Mouse (Mus musculus) brain, embryonic 14.5 days (tissue): ENCODE measurements around the gene Rasgef1b. TPM values are rescaled to one million over a fixed set of nuclear protein-coding genes. Genes with fewer than 3 reads are reported as not detected.
"Not testable (repeated sequence)": the region's sequence is repeated elsewhere in the genome, so short reads cannot be mapped to it uniquely, and the experiment has no call there.

ENCODE experiments used
- DNase-seq: peaks from one replicate; pipeline ENCODE4 v3.0.0-alpha.2; 2011; ENCODE audit warnings: low read depth
- CTCF ChIP-seq: fragments of 200-500 bp; IDR thresholded peaks from 2 replicates; pipeline ENCODE4 v1.5.1; 2012; ENCODE audit warnings: inconsistent platforms, mild to moderate bottlenecking, moderate library complexity, borderline replicate concordance; ENCODE audit not compliant: insufficient read depth, insufficient read length; ENCODE audit errors: extremely low read depth
- POLR2A ChIP-seq: fragments of 200-500 bp; IDR thresholded peaks from 2 replicates; pipeline ENCODE4 v1.6.1; 2012; ENCODE audit warnings: mild to moderate bottlenecking, inconsistent platforms, borderline replicate concordance; ENCODE audit not compliant: poor library complexity, insufficient read depth, insufficient read length, severe bottlenecking; ENCODE audit errors: extremely low read depth
- polyA plus RNA-seq: library from polyadenylated mRNA; depleted of rRNA; stranded (reverse); fragments of >200 nt; gene quantifications from 2 replicates; pipeline ENCODE4 v1.2.3, GENCODE M21; 2012

Gene Rasgef1b
- polyA plus RNA-seq, 1 experiment: 37.4 TPM

- DNase-seq: no peak
- no peak for TF ChIP-seq CTCF
- TF ChIP-seq POLR2A: no peak
These were observed 494.6 kb downstream of the Rasgef1b start for GRCm38 (mm10) chr5:99234275-99234674.

GRCm38 (mm10) chr5:99233176-99233575 lies 495.7 kb downstream of the Rasgef1b start:
- no peak for TF ChIP-seq POLR2A
- no peak for TF ChIP-seq CTCF

GRCm38 (mm10) chr5:99232410-99232809 lies 496.5 kb downstream of the Rasgef1b start:
- no peak for TF ChIP-seq CTCF
- no peak for TF ChIP-seq POLR2A
- no peak for DNase-seq

More at GRCm38 (mm10) chr5:99233176-99233575, 495.7 kb downstream of the Rasgef1b start:
- DNase-seq: no peak

GRCm38 (mm10) chr5:99230476-99230875 lies 498.4 kb downstream of the Rasgef1b start:
- DNase-seq: peak; percentile 67
- TF ChIP-seq POLR2A (no peak), CTCF (no peak)

- no peak for DNase-seq
- TF ChIP-seq CTCF (no peak), POLR2A (no peak)
These were observed 501.5 kb downstream of the Rasgef1b start for GRCm38 (mm10) chr5:99227361-99227760.

- peak; percentile 17 for DNase-seq
- TF ChIP-seq POLR2A (no peak), CTCF (no peak)
These were observed 504.3 kb downstream of the Rasgef1b start for GRCm38 (mm10) chr5:99224571-99225011.

- DNase-seq: no peak
- no peak for TF ChIP-seq POLR2A
- no peak for TF ChIP-seq CTCF
These were observed 504.9 kb downstream of the Rasgef1b start for GRCm38 (mm10) chr5:99223869-99224498.

GRCm38 (mm10) chr5:99218385-99218784 lies 510.5 kb downstream of the Rasgef1b start:
- peak; percentile 65 for DNase-seq
- no peak for TF ChIP-seq POLR2A

- DNase-seq: not testable (repeated sequence)
These were observed 512.2 kb downstream of the Rasgef1b start for GRCm38 (mm10) chr5:99216588-99217152.

- DNase-seq: peak; percentile 80
- TF ChIP-seq CTCF: no peak
- no peak for TF ChIP-seq POLR2A
These were observed 513.4 kb downstream of the Rasgef1b start for GRCm38 (mm10) chr5:99215207-99216157.

- DNase-seq: no peak
These were observed 514.5 kb downstream of the Rasgef1b start for GRCm38 (mm10) chr5:99214400-99214799.

GRCm38 (mm10) chr5:99213211-99213610 lies 515.7 kb downstream of the Rasgef1b start:
- TF ChIP-seq POLR2A (no peak), CTCF (no peak)
- peak; percentile 53 for DNase-seq

More at GRCm38 (mm10) chr5:99214400-99214799, 514.5 kb downstream of the Rasgef1b start:
- TF ChIP-seq CTCF (no peak), POLR2A (no peak)
